Mouse (Mus musculus) liver, postnatal 0 days (tissue): ENCODE measurements around the gene Cox20.

Experiments
- CTCF ChIP-seq: sonication (generic); IDR thresholded peaks from 2 replicates; pipeline ENCODE4 v1.5.1; 2016; ENCODE audit warnings: antibody characterized with exemption, low read depth
- EP300 ChIP-seq: IDR thresholded peaks from 2 replicates; pipeline ENCODE4 v1.6.1; 2016; ENCODE audit warnings: antibody characterized with exemption, low read depth, mild to moderate bottlenecking

- TF ChIP-seq EP300 (no peak), CTCF (no peak)
These were observed 43.7 kb upstream of the Cox20 start for GRCm38 (mm10) chr1:178275174-178275730.
